Mouse (Mus musculus) kidney, adult 18-20 months (tissue): ENCODE measurements around the gene Coq9.
A peak's percentile ranks its signal among the peaks of the same experiment; 100 is the strongest.

Source experiments
- DNase-seq: peaks from one replicate; pipeline ENCODE4 v3.0.0; 2021

The Coq9 gene

DNA sequence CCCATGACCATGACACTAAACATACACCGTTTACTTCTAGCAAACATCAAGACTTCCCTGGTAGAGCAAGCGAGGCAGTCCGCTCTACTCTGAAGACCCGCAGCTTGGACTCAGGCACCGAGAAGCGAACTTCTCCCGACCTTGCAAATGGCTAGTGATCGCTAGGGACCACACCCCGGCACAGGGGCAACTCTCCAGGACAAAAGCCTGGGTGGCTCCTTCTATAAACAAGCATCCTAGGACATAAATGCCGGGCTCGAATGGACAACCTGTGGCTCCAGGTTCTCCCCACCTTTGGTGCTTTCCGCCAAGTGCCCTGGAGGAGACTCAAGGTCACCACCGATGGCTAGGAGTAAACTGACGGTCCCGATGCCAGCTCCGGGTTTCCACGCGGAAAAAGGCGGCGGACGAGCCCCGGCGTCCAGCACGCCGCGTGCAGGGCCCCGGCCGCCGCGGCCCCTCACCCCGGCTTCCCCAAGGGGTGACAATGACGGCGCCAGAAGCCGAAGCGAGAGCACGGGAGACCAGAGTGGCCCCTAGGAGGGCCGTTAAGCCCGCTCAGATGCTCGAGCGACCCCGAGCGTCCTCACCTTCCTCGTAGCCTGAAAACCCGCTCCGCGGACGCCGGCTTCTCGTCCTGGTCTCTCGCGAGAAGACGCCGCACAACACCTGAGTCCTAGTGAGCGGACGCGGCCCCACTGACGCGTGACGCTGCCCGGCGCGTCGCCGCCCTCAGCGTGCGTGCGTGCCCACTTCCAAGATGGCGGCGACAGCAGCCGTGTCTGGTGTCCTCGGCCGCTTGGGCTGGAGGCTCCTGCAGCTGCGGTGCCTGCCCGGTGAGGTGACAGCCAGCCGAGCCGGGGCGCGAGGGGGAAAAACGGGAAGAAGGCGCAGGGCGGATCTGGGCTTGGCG lies at the start of gene Coq9, which contains the start of gene Ciapin1:
Coq9 (plus strand) TSS at position 660 of the 913 bp plus-strand sequence.
Ciapin1 (minus strand) TSS at position 697 of the 913 bp plus-strand sequence.
- peak; percentile 95 for DNase-seq

DNA sequence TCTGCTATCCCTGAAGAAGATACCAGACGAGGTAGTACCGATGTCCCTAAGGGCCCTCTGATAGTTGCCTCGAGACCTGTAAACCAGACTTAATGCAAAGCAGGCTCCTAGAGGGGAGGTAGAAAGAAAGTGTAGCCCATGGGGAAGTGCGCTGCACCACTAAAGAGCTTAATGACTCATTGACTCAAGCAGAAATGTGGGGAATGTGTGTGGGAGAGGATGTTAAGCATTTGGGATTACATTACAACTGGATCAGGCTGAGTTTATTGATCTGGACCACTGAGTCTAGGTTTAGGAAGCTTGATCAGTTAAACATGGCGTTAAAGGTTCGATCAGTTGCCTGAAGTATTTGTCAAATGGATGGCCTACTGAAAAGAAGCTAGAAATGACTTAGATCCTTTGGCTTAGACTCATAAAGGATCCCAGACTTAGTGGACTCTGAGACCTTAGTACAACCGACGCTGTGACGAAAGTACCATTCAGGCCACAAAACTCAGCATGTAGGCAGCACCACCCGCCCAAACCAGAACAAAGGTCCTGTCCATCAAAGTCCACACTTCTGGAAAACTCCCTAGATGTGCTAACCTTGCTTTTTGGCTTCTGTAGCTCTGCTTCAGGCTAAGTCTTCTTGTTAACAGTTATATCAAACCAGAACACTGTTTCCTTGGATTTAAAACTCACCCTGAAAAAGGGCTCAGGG lies 48.7 kb upstream of the Coq9 start:
- no peak for DNase-seq

DNA sequence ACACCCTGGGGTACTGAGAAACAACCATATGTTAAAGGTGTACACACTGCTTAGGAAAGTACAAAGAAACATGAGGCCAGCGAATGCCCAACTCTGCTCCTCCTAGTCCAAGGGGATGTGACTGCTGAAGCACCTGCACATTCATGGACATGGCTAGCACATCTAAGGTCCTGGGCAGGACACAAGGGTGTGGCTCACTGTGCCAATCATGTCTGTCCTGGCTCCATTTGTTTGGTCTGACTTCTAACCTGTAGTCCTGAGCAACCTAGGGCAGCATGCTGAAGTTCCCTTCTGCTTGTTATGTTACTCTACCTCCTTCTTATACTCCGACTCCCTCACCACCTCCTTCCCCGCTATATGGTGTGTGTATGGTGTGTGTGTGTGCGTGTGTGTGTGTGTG lies 43.8 kb upstream of the Coq9 start:
- DNase-seq, result no peak

DNA sequence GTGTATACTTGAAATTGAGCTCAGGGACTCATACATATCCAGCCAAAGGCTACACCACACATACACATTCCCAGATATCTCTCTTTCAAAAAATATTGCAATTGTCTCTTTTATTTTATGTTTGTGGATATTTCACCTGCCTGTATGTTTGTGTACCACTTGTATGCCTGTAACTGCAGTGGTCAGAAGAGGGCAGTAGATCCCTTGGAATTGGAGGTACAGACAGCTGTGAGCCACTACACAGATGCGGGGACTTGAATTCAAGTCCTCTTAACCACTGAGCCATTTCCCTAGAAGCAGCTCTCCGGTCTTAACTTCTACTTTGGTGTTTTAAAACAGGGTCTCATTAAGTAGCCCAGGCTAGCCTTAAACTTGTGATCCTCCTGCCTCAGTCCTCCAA lies 43.3 kb upstream of the Coq9 start:
- no peak for DNase-seq

DNA sequence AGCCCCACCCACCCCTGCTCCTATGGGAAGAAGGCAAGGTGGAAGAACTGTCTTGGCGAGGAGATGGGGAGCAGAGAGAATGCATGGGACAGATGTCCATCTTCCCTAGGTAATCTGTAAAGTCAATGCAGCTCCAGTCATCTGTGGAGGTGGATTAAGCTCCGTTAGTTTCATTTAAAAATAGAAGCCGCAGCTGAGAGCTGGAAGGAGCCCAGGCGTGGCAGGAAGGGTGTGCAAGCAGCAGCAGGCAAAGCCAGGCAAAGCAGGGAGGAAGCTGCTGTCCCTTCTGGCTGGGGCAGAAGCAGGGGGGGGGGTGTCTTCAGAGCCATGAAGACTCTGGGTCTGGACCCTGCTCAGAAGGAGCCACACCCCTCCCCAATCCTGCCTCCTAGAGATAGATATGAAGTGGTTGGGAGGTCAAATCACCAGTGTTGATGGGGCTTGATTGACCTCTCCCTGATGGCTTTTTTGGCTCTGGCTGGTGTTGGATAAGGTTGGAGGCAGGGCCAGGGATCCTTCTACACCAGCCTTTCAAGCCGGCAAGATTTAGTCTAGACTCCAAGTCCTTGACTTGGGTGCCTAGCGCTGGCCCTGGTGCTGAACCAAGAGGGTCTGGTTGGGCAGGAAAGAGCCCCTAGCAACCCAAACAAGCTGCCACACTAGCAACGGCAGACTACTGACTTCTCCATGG lies 37.7 kb upstream of the Coq9 start:
- no peak for DNase-seq

DNA sequence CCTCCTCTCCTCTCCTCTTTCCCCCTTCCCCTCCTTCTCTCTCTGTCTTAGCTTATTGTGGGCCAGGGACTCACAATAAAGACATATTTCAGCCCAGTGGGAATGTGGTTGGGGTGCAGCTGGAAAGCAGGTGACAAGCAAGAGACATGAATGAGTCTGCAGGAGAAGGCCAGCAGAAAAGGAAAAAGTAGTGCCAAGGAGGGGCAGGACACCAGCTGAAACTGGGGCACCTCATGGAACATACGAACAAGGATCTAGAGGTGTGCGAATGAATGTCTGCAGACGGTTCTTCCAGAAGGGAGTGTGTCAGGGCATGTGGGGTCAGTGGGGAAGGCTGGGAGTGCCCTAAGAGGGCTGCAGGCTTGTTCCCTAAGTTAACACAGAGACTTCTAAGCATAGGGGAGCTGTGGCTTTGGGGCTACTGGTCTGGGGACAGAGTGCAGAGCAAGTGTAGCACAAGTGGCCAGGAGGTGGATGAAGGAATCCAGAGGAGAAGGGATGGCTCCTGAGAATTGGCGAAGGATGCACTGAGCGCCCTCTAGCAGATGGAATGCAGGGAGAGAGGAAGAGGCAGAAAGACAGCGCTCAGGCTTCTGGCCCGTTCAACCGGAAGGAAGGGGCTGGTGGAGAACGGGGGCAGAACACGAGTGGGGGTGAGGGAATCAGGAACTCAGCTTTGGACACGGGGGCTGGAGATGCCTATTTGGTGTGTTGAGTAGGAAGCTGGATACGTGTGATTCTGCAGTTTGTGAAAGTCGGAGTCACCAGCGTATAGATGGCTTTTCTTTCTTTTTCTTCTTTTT lies 36.6 kb upstream of the Coq9 start:
- peak; percentile 71 for DNase-seq

DNA sequence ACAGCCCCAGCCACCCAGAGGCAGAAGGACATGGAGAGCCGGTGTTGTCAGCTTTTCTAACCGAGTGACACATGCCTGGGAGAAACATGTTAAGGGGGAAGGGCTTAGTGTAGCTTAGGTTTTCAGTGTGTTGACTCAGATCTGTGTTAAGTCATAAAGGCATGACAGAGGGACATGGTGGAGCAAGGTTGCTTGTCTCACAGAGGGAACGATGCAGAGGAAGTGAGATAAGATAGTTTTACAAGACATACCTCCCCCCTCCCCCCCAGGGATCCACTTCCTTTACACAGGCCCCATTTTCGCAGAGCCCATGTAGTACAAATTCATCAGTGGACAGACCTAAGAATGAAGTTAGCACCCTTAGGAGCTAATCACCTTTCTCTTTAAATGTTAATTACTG lies 35.7 kb upstream of the Coq9 start:
- DNase-seq, result no peak

DNA sequence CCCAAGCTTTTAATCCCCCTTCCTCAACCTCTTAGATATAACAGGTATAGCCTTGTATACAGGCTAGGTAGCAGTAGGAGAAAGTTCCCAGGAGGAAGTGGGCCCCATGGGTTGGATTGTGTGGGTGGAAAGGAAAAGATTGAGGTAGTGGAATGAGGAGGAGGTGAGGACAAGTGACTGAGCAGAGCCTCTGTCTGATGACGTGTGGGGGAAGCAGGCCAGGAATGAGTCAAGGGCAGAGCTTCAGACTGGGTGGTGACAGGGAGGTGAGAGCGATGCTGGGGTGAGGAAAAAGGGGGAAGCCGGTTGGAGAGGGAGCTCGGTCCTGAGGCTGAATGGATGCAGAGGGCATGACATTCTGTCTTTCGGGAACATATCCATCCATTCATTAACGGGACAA lies 34.6 kb upstream of the Coq9 start:
- no peak for DNase-seq

DNA sequence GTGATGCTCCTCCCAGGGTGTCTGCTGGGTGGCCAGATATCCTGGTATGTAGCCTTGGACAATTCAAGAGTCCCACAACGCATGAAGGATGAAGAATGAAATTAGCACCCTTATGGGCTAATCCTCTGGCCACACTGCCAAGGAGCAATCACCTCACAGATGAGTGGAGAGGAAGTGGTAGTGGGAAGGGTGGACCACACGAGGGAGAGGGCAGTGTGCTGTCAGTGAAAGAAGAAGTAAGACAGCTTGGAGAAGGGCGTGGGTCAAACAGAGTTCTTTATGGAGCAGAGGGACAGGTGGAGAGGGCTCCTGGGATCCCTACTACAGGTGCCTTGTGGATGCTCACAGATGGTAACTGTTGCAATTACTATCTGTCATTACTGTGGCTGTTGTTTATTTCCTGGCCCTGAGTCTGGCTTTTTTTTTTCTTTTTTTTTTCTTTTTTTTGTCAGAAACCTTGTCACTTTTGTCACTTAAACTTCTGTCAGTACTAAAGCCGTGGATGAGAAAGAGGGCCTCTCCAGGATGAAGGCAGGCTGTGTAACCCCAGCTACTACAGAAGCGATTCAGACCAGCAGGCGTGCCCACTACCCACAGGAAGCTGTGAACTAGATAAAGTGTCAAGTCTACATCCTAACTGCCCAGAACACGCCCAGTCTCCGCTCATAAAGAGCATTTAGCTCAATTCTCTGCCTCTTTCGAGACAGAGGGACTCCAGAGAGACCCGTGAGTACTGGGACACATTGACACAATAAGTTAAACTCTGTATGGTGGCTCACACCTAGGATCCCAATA lies 33.4 kb upstream of the Coq9 start:
- no peak for DNase-seq

DNA sequence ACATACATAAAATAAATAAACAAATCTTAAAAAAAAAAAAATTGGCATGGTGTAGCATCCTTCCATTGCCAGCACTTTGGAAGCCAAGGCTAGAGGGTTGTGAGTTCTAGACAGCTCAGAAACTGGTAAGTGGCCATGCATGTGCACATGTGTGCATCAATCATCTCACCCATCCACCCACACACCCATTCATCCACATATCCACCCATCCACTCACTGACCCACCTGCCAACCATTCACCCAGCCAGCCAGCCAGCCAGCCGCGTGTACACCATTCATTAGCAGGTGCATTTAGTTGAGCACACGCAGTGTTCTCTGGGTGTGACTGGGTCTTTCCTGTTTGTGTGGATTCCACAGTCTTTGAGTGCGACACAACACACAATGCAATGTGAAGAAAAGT lies 32.3 kb upstream of the Coq9 start:
- no peak for DNase-seq

DNA sequence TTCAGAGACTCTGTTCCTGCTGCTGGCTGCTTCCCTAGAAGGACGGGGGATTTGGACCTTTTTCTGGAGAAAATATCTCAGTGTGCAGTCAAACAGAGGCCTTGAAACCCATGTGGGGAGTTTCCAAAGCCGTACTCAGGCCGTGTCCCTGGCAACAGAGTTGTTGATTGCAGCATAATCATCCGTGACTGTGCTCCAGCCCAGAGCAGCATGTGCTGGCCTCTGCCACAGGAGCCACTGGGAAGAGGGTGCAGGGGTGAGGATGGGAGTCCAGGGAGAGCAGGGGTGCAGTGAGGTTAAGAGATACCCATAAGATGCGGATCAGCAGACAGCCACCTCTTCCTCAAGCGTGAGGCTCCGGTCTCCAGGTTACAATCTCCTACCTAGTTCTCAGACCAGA lies 30.6 kb upstream of the Coq9 start:
- DNase-seq, result peak; percentile 39

DNA sequence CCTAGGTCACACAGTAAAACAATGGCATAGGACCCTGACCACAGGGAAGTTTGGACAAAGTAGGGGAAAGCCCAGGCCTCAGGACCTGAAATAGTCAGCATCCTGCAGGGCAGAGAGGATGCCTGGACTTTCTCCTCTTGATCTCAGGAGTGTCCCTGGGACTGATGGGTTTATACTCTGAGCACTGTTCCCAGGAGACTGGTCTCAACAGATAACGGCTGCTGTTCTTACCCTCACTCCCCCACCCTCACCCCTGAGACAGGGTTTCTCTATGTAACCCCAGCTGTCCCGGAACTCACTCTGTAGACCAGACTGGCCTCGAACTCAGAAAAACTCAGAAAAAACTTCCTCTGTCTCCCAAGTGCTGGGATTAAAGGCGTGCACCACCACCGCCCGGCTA lies 29.7 kb upstream of the Coq9 start:
- DNase-seq, result no peak

DNA sequence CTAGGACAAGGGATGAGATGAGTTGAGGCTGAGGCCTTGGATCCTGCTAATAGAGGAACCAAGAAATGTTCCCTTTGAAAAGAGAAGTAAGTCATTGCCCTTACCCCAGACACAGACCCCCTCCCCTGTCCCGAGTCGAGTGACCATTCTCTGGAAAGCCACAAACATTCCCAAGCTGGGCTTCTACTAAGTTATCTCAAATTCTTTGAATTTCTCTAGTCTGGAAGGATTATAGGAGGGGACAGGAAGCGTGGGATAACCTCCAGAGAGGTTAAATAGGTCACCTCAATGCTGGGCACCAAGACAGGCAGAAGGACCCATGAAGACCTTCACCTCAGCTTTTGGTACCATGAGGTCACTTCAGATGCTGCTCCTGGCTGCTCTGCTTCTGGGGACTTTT lies 28.0 kb upstream of the Coq9 start, which contains the start of gene Ccl17:
Ccl17 (plus strand) TSS at position 301 of the 400 bp plus-strand sequence.
- DNase-seq, result no peak

DNA sequence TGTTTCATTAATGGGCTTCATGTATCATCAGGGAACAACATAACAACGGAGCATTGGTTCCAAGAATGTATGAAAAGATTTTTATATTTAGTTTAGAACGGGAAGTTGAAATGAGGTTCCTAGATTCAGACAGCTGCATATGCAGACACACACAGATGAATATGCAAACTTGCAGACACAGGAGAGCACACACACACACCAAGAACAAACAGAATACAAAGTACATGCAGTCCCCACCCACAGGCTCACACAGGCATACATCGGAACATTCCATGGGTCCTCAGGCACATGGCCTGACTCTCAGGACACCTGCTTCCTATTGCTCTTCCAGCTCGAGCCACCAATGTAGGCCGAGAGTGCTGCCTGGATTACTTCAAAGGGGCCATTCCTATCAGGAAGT lies 27.3 kb upstream of the Coq9 start:
- no peak for DNase-seq

DNA sequence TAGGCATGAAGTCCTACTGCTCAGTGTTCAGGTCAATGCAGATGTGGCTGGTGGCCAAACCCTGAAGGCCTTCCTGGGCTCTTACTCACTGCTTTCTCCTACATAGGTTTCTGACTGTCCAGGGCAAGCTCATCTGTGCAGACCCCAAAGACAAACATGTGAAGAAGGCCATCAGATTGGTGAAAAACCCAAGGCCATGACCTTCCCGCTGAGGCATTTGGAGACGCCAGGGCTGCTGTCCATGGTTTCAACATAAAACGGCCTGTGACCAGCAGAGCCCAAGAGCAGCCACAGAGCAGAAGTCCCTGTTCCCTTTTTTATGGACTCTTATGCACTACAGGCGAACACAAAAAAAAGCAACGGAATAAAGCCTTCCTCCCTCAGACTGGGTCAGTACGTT lies 26.5 kb upstream of the Coq9 start:
- no peak for DNase-seq

DNA sequence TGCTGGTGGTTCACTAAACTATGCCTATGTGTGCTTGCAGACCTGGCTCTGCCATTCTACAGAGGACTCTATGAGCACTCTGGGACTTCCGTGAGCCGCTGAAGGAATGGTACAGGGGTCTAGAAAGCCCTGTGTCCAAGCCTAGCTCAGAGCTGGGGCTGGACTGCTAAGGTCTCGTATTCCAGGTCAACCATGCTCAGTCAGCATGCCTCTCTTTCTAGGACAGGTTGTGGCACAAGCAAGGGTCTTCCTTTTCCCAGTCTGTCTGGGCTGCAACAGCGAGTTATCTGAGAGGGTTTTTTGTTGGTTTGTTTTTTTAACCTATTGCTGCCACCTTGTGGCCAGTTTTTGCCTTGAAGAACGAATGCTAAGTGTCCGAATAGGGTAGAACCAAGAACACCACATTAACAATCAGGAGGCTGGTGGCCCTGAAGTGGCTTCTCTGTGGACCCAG lies 25.4 kb upstream of the Coq9 start:
- DNase-seq, result peak; percentile 93

DNA sequence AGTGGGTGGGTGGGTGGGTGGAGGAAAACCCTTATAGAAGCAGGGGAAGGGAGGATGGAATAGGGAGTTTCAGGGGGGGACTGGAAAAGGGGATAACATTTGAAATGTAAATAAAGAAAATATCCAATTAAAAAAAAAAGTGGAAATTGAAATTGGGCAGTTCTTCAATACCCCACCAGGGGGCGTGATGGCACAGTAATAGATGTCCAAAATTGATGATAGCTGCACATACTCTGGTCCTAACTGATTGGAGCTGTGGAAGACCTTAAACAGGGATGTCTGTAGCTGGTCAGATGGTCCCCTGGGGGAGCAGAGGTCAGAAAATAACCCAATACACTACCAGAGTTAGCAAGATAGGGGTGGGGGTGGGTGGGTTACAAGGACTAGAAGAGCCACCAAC lies 23.6 kb upstream of the Coq9 start:
- DNase-seq, result no peak

DNA sequence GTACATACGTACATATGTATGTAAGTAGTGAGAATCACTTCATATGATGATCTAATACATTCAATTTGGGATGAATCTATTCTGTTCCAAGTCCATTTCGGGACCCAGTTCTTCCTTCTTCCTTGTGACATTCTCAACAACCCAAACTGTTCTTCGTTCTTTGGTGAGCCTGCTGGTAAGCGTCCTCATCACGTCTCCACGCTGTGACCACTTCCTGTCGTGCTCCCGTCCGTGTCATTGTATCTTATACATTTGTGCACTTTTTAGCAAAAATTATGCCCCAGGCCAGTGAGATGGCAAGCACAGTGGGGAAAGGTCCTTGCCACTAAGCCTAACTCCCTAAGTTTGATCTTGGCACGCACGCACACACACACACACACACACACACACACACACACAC lies 20.2 kb upstream of the Coq9 start:
- no peak for DNase-seq

DNA sequence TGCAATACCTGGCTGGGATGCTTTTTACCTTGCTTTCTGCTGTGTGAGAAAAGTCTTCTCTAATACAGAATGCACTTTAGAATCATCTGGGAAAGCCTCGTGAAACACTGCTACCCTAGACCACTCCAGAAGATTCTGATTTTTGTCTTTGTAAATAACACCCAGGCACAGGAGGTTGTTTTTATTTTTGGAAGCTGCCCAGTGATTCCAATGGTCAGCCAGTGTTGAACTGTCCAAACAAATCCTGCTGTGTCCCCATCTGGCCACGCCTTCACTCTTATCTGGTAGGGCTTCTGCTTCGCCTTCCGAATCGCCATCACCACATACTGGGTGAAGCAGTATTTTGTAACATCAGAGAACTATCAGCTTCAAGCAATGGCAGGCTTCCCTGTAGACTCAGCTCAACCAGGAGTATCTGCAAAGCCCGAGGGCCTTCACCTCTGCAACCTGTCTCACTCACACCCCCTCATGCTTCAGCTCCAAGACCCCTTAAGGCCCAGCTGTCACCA lies 18.4 kb upstream of the Coq9 start:
- no peak for DNase-seq

DNA sequence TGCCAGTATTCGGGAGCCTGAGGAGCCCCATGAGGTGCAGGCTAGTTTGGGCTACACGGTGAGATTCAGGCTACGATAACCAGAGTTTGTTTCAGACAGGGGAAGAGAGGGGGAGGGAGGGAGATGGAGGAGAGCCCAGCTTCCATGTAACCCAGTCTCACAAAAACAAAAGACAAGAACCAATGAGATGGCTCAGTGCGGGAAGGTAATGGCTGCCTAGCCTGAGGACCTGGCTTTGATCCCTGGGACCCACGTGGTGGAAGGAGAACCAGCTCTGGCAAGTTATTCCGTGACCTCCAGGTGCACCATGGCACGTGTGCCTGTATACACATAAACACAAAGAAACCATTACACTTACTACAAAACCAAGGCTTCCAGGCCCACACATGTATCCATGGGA lies 17.6 kb upstream of the Coq9 start:
- peak; percentile 69 for DNase-seq

DNA sequence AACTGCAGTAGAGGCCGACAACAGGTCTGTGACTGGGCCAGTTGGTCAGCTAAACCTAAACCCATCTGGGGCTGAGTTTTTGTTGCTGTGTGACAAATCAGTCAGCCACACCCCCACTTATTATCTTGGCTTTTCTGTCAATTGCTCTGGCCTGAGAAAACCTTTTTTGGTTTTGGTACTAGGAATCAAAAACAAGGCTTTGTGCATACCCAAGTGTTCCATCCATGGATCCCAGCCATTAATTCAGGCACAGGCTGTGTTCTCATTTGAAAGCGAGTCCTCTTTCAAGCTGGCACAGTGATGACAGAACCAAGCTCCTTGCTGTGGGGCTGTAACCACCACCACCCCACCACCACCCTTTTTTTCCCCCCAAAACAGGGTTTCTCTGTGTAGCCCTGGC lies 16.7 kb upstream of the Coq9 start:
- no peak for DNase-seq
